Mouse (Mus musculus): Measurements from ENCODE around the gene Glis3.

Gene Glis3

GRCm38 (mm10) chr19:28592981-28593380, 86.9 kb downstream of the Glis3 start:
- DNase-seq (ENCODE audit: low spot score in 2 of 2) = no peak

GRCm38 (mm10) chr19:28591736-28592477, 88.0 kb downstream of the Glis3 start:
- no peak for DNase-seq (ENCODE audit: low spot score in 2 of 2)

GRCm38 (mm10) chr19:28580499-28580898, 99.4 kb downstream of the Glis3 start:
- DNase-seq (ENCODE audit: low spot score in 2 of 2) = no peak

GRCm38 (mm10) chr19:28579724-28580375, 100.0 kb downstream of the Glis3 start:
- no peak for DNase-seq (ENCODE audit: low spot score in 2 of 2)

GRCm38 (mm10) chr19:28577023-28577422, 102.9 kb downstream of the Glis3 start:
- no peak for DNase-seq (ENCODE audit: low spot score in 2 of 2)

- DNase-seq (ENCODE audit: low spot score in 2 of 2) = no peak
These were observed 103.3 kb downstream of the Glis3 start for GRCm38 (mm10) chr19:28576619-28577018.

GRCm38 (mm10) chr19:28573641-28574040, 106.2 kb downstream of the Glis3 start:
- DNase-seq (ENCODE audit: low spot score in 2 of 2) = no peak

- DNase-seq (ENCODE audit: low spot score in 2 of 2) = no peak
These were observed 110.0 kb downstream of the Glis3 start for GRCm38 (mm10) chr19:28569856-28570255.

- DNase-seq (ENCODE audit: low spot score in 2 of 2) = no peak
These were observed 112.8 kb downstream of the Glis3 start for GRCm38 (mm10) chr19:28567100-28567499.

GRCm38 (mm10) chr19:28566554-28566953, 113.3 kb downstream of the Glis3 start:
- no peak for DNase-seq (ENCODE audit: low spot score in 2 of 2)

- DNase-seq (ENCODE audit: low spot score in 2 of 2) = no peak
These were observed 118.2 kb downstream of the Glis3 start for GRCm38 (mm10) chr19:28561697-28562002.

GRCm38 (mm10) chr19:28560801-28561696, 118.8 kb downstream of the Glis3 start:
- DNase-seq (ENCODE audit: low spot score in 2 of 2) = no peak

- DNase-seq (ENCODE audit: low spot score in 2 of 2) = no peak
These were observed 120.0 kb downstream of the Glis3 start for GRCm38 (mm10) chr19:28559836-28560235.

GRCm38 (mm10) chr19:28559400-28559799, 120.5 kb downstream of the Glis3 start:
- DNase-seq (ENCODE audit: low spot score in 2 of 2) = no peak

GRCm38 (mm10) chr19:28558661-28559060, 121.2 kb downstream of the Glis3 start:
- no peak for DNase-seq (ENCODE audit: low spot score in 2 of 2)

GRCm38 (mm10) chr19:28557559-28558328, 122.1 kb downstream of the Glis3 start:
- DNase-seq (ENCODE audit: low spot score in 2 of 2) = no peak

- DNase-seq (ENCODE audit: low spot score in 2 of 2) = no peak
These were observed 124.5 kb downstream of the Glis3 start for GRCm38 (mm10) chr19:28555181-28555929.

GRCm38 (mm10) chr19:28550611-28551010, 129.3 kb downstream of the Glis3 start:
- no peak for DNase-seq (ENCODE audit: low spot score in 2 of 2)

- DNase-seq (ENCODE audit: low spot score in 2 of 2) = no peak
These were observed 132.9 kb downstream of the Glis3 start for GRCm38 (mm10) chr19:28546933-28547332.

GRCm38 (mm10) chr19:28545493-28545892, 134.4 kb downstream of the Glis3 start:
- DNase-seq (ENCODE audit: low spot score in 2 of 2) = no peak

- DNase-seq (ENCODE audit: low spot score in 2 of 2) = no peak
These were observed 141.1 kb downstream of the Glis3 start for GRCm38 (mm10) chr19:28538813-28539212.

Measured in frontal cortex, postnatal 10 days (tissue).